In genomic region chr5:118614116-118614515, GRCm38 (mm10) we compare ENCODE assay signal across 8 mouse cellular contexts. TPM values are rescaled to one million over a fixed set of nuclear protein-coding genes. Genes with fewer than 3 reads are reported as not detected.
DNase-seq lines count a peak whose midpoint lies in the region; ATAC-seq and TF ChIP-seq lines count a peak whose summit lies in the region.

No protein-coding gene starts in this region.

- H3K36me3 ChIP-seq in embryonic facial prominence, embryonic 13.5 days = peaks cover 2% of the 10 kb centered on the region; the same call in 1 of the 2 replicates
- peaks cover 4% of the 10 kb centered on the region; the same call in 1 of the 2 replicates for H3K36me3 ChIP-seq in embryonic facial prominence, embryonic 10.5 days (replicated peaks)
- no peaks in the 10 kb centered on the region for H3K36me3 ChIP-seq in spleen, adult 2 months (ENCODE audit: control insufficient read depth, insufficient read depth, low read length)
- H3K36me3 ChIP-seq in neural tube, embryonic 14.5 days (ENCODE audit: control insufficient read depth, insufficient read depth, low read length) = no peaks in the 10 kb centered on the region
- no peaks in the 10 kb centered on the region for H3K36me3 ChIP-seq in stomach, postnatal 0 days (ENCODE audit: control insufficient read depth, insufficient read depth, low read length)

- H3K4me3 ChIP-seq in embryonic facial prominence, embryonic 13.5 days = no peak overlapping the region
- H3K4me3 ChIP-seq in embryonic facial prominence, embryonic 10.5 days = no peak overlapping the region
- H3K4me3 ChIP-seq in spleen, adult 2 months (ENCODE audit: extremely low read depth, insufficient read depth, insufficient read length) = no peak overlapping the region
- H3K4me3 ChIP-seq in neural tube, embryonic 14.5 days (ENCODE audit: low read depth, low read length) = no peak overlapping the region
- no peak overlapping the region for H3K4me3 ChIP-seq in stomach, postnatal 0 days (ENCODE audit: low read depth, low read length)

- H3K27me3 ChIP-seq in embryonic facial prominence, embryonic 13.5 days = no peaks in the 10 kb centered on the region
- H3K27me3 ChIP-seq in embryonic facial prominence, embryonic 10.5 days (replicated peaks; ENCODE audit: low read depth, poor library complexity, severe bottlenecking) = no peaks in the 10 kb centered on the region
- no peaks in the 10 kb centered on the region for H3K27me3 ChIP-seq in spleen, adult 2 months (ENCODE audit: control insufficient read depth, insufficient read depth, low read length)
- no peaks in the 10 kb centered on the region for H3K27me3 ChIP-seq in neural tube, embryonic 14.5 days (ENCODE audit: control insufficient read depth, insufficient read depth, low read length)
- H3K27me3 ChIP-seq in stomach, postnatal 0 days (ENCODE audit: control insufficient read depth, insufficient read depth, low read length) = no peaks in the 10 kb centered on the region

- WGBS in embryonic facial prominence, embryonic 13.5 days = 39% methylated on average over 8 of the region's 8 CpGs
- 40% methylated on average over 8 of the region's 8 CpGs for WGBS in embryonic facial prominence, embryonic 10.5 days
- WGBS in spleen, adult 2 months = 32% methylated on average over 8 of the region's 8 CpGs
- WGBS in neural tube, embryonic 14.5 days = 41% methylated on average over 8 of the region's 8 CpGs
- WGBS in stomach, postnatal 0 days = 42% methylated on average over 8 of the region's 8 CpGs

- peaks cover 61% of the 10 kb centered on the region for H3K4me1 ChIP-seq in embryonic facial prominence, embryonic 13.5 days
- peaks cover 77% of the 10 kb centered on the region for H3K4me1 ChIP-seq in embryonic facial prominence, embryonic 10.5 days
- peaks cover 36% of the 10 kb centered on the region for H3K4me1 ChIP-seq in spleen, adult 2 months (ENCODE audit: control insufficient read depth, insufficient read depth, insufficient read length)
- peaks cover 33% of the 10 kb centered on the region for H3K4me1 ChIP-seq in neural tube, embryonic 14.5 days (ENCODE audit: control insufficient read depth, insufficient read depth, low read length)
- peaks cover 2% of the 10 kb centered on the region; the same call in 1 of the 2 replicates for H3K4me1 ChIP-seq in stomach, postnatal 0 days (replicated peaks; ENCODE audit: control insufficient read depth, insufficient read depth)

- no peak overlapping the region for H3K4me2 ChIP-seq in embryonic facial prominence, embryonic 13.5 days
- no peak overlapping the region for H3K4me2 ChIP-seq in neural tube, embryonic 14.5 days (ENCODE audit: low read depth, low read length)
- H3K4me2 ChIP-seq in stomach, postnatal 0 days (replicated peaks; ENCODE audit: low read depth) = no peak overlapping the region

- no peak for TF ChIP-seq EP300 in stomach, postnatal 0 days (optimal IDR thresholded peaks at IDR 0.05)

- intact Hi-C loops in gastrocnemius, postnatal 14 days (cut with DNase I; ENCODE audit: low total_unique reads) = no loop called here

- ATAC-seq in embryonic facial prominence, embryonic 13.5 days (ENCODE audit: insufficient number of reproducible peaks, insufficient read depth, low FRiP score, low TSS enrichment, low read depth) = no peak
- peak; percentile 44; the same call in 1 of the 2 replicates for ATAC-seq in neural tube, embryonic 14.5 days (ENCODE audit: low read depth)
- no peak for ATAC-seq in stomach, postnatal 0 days (ENCODE audit: low FRiP score, low TSS enrichment)

- no peak overlapping the region for H3K9ac ChIP-seq in embryonic facial prominence, embryonic 13.5 days
- no peak overlapping the region for H3K9ac ChIP-seq in neural tube, embryonic 14.5 days (replicated peaks; ENCODE audit: low read depth, low read length)
- H3K9ac ChIP-seq in stomach, postnatal 0 days (ENCODE audit: low read length) = no peak overlapping the region

- H3K27ac ChIP-seq in embryonic facial prominence, embryonic 13.5 days = peak overlapping the region; percentile 7; the same call in 1 of the 2 replicates
- no peak overlapping the region for H3K27ac ChIP-seq in embryonic facial prominence, embryonic 10.5 days (replicated peaks)
- H3K27ac ChIP-seq in spleen, adult 2 months (ENCODE audit: insufficient read depth, low read length) = peak overlapping the region; percentile 21; the same call in 1 of the 2 replicates
- no peak overlapping the region; the same call in 1 of the 2 replicates for H3K27ac ChIP-seq in neural tube, embryonic 14.5 days (ENCODE audit: low read depth, low read length)
- H3K27ac ChIP-seq in stomach, postnatal 0 days (replicated peaks) = no peak overlapping the region

- DNase-seq in embryonic facial prominence, embryonic 10.5 days (ENCODE audit: low spot score) = no peak
- DNase-seq in spleen, adult 2 months (ENCODE audit: low read depth in 1 of 2, low spot score in 2 of 2) = no peak
- DNase-seq in spleen, postnatal 4 days (ENCODE audit: low spot score in 2 of 2) = no peak
- peak; percentile 49 for DNase-seq in kidney, postnatal 10 days
- no peak for DNase-seq in stomach, postnatal 0 days (ENCODE audit: low spot score)
- DNase-seq in gastrocnemius, postnatal 14 days = no peak

- TF ChIP-seq CTCF in spleen, adult 2 months (IDR thresholded peaks at IDR 0.05; ENCODE audit: extremely low read depth, insufficient read depth, insufficient read length, insufficient replicate concordance) = no peak
- no peak for TF ChIP-seq CTCF in stomach, postnatal 0 days (IDR thresholded peaks at IDR 0.05; ENCODE audit: low read depth)

- no peak for TF ChIP-seq POLR2A in spleen, adult 2 months (IDR thresholded peaks at IDR 0.05; ENCODE audit: low read depth, low read length)

- H3K9me3 ChIP-seq in embryonic facial prominence, embryonic 13.5 days = no peaks in the 10 kb centered on the region
- H3K9me3 ChIP-seq in embryonic facial prominence, embryonic 10.5 days = no peaks in the 10 kb centered on the region
- H3K9me3 ChIP-seq in neural tube, embryonic 14.5 days (ENCODE audit: control insufficient read depth, low read length) = no peaks in the 10 kb centered on the region
- no peaks in the 10 kb centered on the region for H3K9me3 ChIP-seq in stomach, postnatal 0 days (ENCODE audit: control insufficient read depth, low read length)

RNA-seq across cellular contexts. Expression of gene Med13l, which starts 53.6 kb away (rescaled TPM):
- 16.6 and 19.4 TPM in 2 replicates for polyA plus RNA-seq in embryonic facial prominence, embryonic 13.5 days (2015; fragmentation: Nextera tagmentation; extraction: Ambion mirVana)
- 11.5 and 11.6 TPM in 2 replicates for polyA plus RNA-seq in embryonic facial prominence, embryonic 10.5 days (2016; fragmentation: Nextera tagmentation; extraction: Ambion mirVana)
- polyA plus RNA-seq in spleen, adult 2 months (2012; rRNA removed) = 19.3 and 24.2 TPM in 2 replicates
- polyA plus RNA-seq in neural tube, embryonic 14.5 days (2014; fragmentation: Nextera tagmentation; extraction: Ambion mirVana) = 18.6 and 18.7 TPM in 2 replicates
- 5.1 and 5.4 TPM in 2 replicates for polyA plus RNA-seq in stomach, postnatal 0 days (2015; fragmentation: Nextera tagmentation; extraction: Ambion mirVana)
- total RNA-seq in gastrocnemius, postnatal 14 days (2021) = 10 to 100 TPM; 22.0 to 24.1 TPM

Comparison
In these comparisons a context has a peak if more than half of its experiments do, and no peak if none do; other contexts are left out.
1. H3K27ac ChIP-seq: peak in embryonic facial prominence, embryonic 13.5 days (single experiment) and spleen, adult 2 months (single experiment); none in embryonic facial prominence, embryonic 10.5 days (single experiment), neural tube, embryonic 14.5 days (single experiment) and stomach, postnatal 0 days (single experiment).